In genomic region chr17:35077786-35078233, GRCm38 (mm10) we compare ENCODE assay signal across 8 mouse cellular contexts. TPM values are rescaled to one million over a fixed set of nuclear protein-coding genes. Genes with fewer than 3 reads are reported as not detected.
DNase-seq lines count a peak whose midpoint lies in the region; ATAC-seq and TF ChIP-seq lines count a peak whose summit lies in the region.

Gene Ly6g6d, minus strand, starts transcription at chr17:35078065.

- peaks cover 16% of the 10 kb centered on the region for H3K27me3 ChIP-seq in embryonic facial prominence, embryonic 13.5 days
- H3K27me3 ChIP-seq in hindbrain, embryonic 11.5 days (ENCODE audit: control insufficient read depth, insufficient read depth, low read length), result no peaks in the 10 kb centered on the region
- H3K27me3 ChIP-seq in limb, embryonic 14.5 days (ENCODE audit: control insufficient read depth, insufficient read depth, low read length), result no peaks in the 10 kb centered on the region
- no peaks in the 10 kb centered on the region for H3K27me3 ChIP-seq in midbrain, embryonic 13.5 days

- H3K4me3 ChIP-seq in layer of hippocampus, adult 2 months, result peak within 1 kb of the TSS; percentile 43
- H3K4me3 ChIP-seq in embryonic facial prominence, embryonic 13.5 days, result peak within 1 kb of the TSS; percentile 20; the same call in 1 of the 2 replicates
- no peak within 1 kb of the TSS; the same call in 1 of the 2 replicates for H3K4me3 ChIP-seq in hindbrain, embryonic 11.5 days (ENCODE audit: low read depth, low read length)
- H3K4me3 ChIP-seq in limb, embryonic 14.5 days (replicated peaks; ENCODE audit: low read length), result no peak within 1 kb of the TSS
- peak within 1 kb of the TSS; percentile 21 for H3K4me3 ChIP-seq in midbrain, embryonic 13.5 days (replicated peaks)

- ATAC-seq in embryonic facial prominence, embryonic 13.5 days (ENCODE audit: insufficient number of reproducible peaks, insufficient read depth, low FRiP score, low TSS enrichment, low read depth), result no peak
- peak; percentile 33; the same call in 1 of the 2 replicates for ATAC-seq in hindbrain, embryonic 11.5 days (ENCODE audit: low FRiP score)
- no peak for ATAC-seq in limb, embryonic 14.5 days (ENCODE audit: low FRiP score, low read depth)
- ATAC-seq in midbrain, embryonic 13.5 days, result peak; percentile 48; the same call in 1 of the 2 replicates
- no peak for ATAC-seq in CD4-positive, CD25-positive, alpha-beta regulatory T cell, adult 4 months

- H3K36me3 ChIP-seq in embryonic facial prominence, embryonic 13.5 days, result no peaks in the 10 kb centered on the region
- H3K36me3 ChIP-seq in hindbrain, embryonic 11.5 days (ENCODE audit: control insufficient read depth, insufficient read depth, low read length), result no peaks in the 10 kb centered on the region
- no peaks in the 10 kb centered on the region for H3K36me3 ChIP-seq in limb, embryonic 14.5 days (ENCODE audit: control insufficient read depth, insufficient read depth, low read length)
- no peaks in the 10 kb centered on the region for H3K36me3 ChIP-seq in midbrain, embryonic 13.5 days

- H3K27ac ChIP-seq in layer of hippocampus, adult 2 months, result peak within 1 kb of the TSS; percentile 43; the same call in 1 of the 2 replicates
- H3K27ac ChIP-seq in embryonic facial prominence, embryonic 13.5 days, result peak within 1 kb of the TSS; percentile 55; the same call in 1 of the 2 replicates
- no peak within 1 kb of the TSS for H3K27ac ChIP-seq in hindbrain, embryonic 11.5 days (ENCODE audit: low read depth, low read length)
- H3K27ac ChIP-seq in limb, embryonic 14.5 days (replicated peaks; ENCODE audit: low read depth, low read length), result no peak within 1 kb of the TSS
- no peak within 1 kb of the TSS for H3K27ac ChIP-seq in midbrain, embryonic 13.5 days

- no peak for TF ChIP-seq POLR2A in limb, embryonic 14.5 days (IDR thresholded peaks at IDR 0.05; ENCODE audit: borderline replicate concordance, extremely low read depth, insufficient read depth, insufficient read length)

- WGBS in embryonic facial prominence, embryonic 13.5 days, result 10% methylated on average over 14 of the region's 14 CpGs
- WGBS in hindbrain, embryonic 11.5 days, result 9% methylated on average over 14 of the region's 14 CpGs
- 12% methylated on average over 14 of the region's 14 CpGs for WGBS in limb, embryonic 14.5 days
- WGBS in midbrain, embryonic 13.5 days, result 11% methylated on average over 13 of the region's 14 CpGs

- H3K4me2 ChIP-seq in embryonic facial prominence, embryonic 13.5 days, result peak within 1 kb of the TSS; percentile 45
- H3K4me2 ChIP-seq in hindbrain, embryonic 11.5 days (replicated peaks; ENCODE audit: low read depth, low read length), result peak within 1 kb of the TSS; percentile 26
- no peak within 1 kb of the TSS for H3K4me2 ChIP-seq in limb, embryonic 14.5 days (replicated peaks; ENCODE audit: low read depth, low read length, severe bottlenecking)
- H3K4me2 ChIP-seq in midbrain, embryonic 13.5 days (replicated peaks), result peak within 1 kb of the TSS; percentile 46

- TF ChIP-seq CTCF in layer of hippocampus, adult 2 months (conservative IDR thresholded peaks at IDR 0.05), result peak; percentile 66

- H3K9me3 ChIP-seq in embryonic facial prominence, embryonic 13.5 days, result no peaks in the 10 kb centered on the region
- H3K9me3 ChIP-seq in hindbrain, embryonic 11.5 days (ENCODE audit: control insufficient read depth, low read length), result no peaks in the 10 kb centered on the region
- H3K9me3 ChIP-seq in limb, embryonic 14.5 days (ENCODE audit: control insufficient read depth, low read length), result no peaks in the 10 kb centered on the region
- H3K9me3 ChIP-seq in midbrain, embryonic 13.5 days, result no peaks in the 10 kb centered on the region

- DNase-seq in layer of hippocampus, adult 2 months (ENCODE audit: low spot score in 2 of 2), result no peak
- no peak for DNase-seq in layer of hippocampus, postnatal 36 days
- DNase-seq in hindbrain, embryonic 11.5 days (ENCODE audit: low spot score), result peak; percentile 53
- DNase-seq in limb, embryonic 14.5 days (ENCODE audit: low spot score), result no peak
- DNase-seq in layer of hippocampus, postnatal 14 days (ENCODE audit: low spot score in 2 of 2), result no peak

- H3K4me1 ChIP-seq in embryonic facial prominence, embryonic 13.5 days, result peaks cover 32% of the 10 kb centered on the region
- H3K4me1 ChIP-seq in hindbrain, embryonic 11.5 days (replicated peaks; ENCODE audit: control insufficient read depth, insufficient read depth, low read length), result 0 out of 2 replicates have a peak, but pooled peaks cover 7% of the 10 kb centered on the region
- peaks cover 8% of the 10 kb centered on the region; the same call in 1 of the 2 replicates for H3K4me1 ChIP-seq in limb, embryonic 14.5 days (ENCODE audit: control insufficient read depth, insufficient read depth, low read length)
- peaks cover 20% of the 10 kb centered on the region for H3K4me1 ChIP-seq in midbrain, embryonic 13.5 days (replicated peaks)

- no peak within 1 kb of the TSS; the same call in 1 of the 2 replicates for H3K9ac ChIP-seq in embryonic facial prominence, embryonic 13.5 days
- H3K9ac ChIP-seq in hindbrain, embryonic 11.5 days (ENCODE audit: low read depth, low read length), result peak within 1 kb of the TSS; percentile 25
- 0 out of 2 replicates have a peak within 1 kb of the TSS, but pooled peaks have one; percentile 18 for H3K9ac ChIP-seq in limb, embryonic 14.5 days (ENCODE audit: low read depth, low read length, severe bottlenecking)
- H3K9ac ChIP-seq in midbrain, embryonic 13.5 days (replicated peaks), result peak within 1 kb of the TSS; percentile 37; the same call in 1 of the 2 replicates

RNA-seq across cellular contexts. Expression of gene Ly6g6d, which starts in this region (rescaled TPM):
- 1 to 10 TPM; 1.1 TPM for total RNA-seq in layer of hippocampus, adult 2 months (2021)
- total RNA-seq in layer of hippocampus, postnatal 36 days (2021), result 1 to 10 TPM in 1 of 2 experiments, under 1 TPM in 1; 0.99 to 2.1 TPM
- polyA plus RNA-seq in embryonic facial prominence, embryonic 13.5 days (2015; fragmentation: Nextera tagmentation; extraction: Ambion mirVana), result 0.77 and 1.3 TPM in 2 replicates
- 1.0 and 2.7 TPM in 2 replicates for polyA plus RNA-seq in hindbrain, embryonic 11.5 days (2014; fragmentation: Nextera tagmentation; extraction: Ambion mirVana)
- 1.3 and 2.3 TPM in 2 replicates for polyA plus RNA-seq in limb, embryonic 14.5 days (2012; rRNA removed)
- 2.0 TPM in 1 of 2 replicates, not detected in the other for polyA plus RNA-seq in limb, embryonic 14.5 days (2014; fragmentation: Nextera tagmentation; extraction: Ambion mirVana)
- 1.0 and 1.9 TPM in 2 replicates for polyA plus RNA-seq in midbrain, embryonic 13.5 days (2015; fragmentation: Nextera tagmentation; extraction: Ambion mirVana)
- not detected for polyA plus RNA-seq in CD4-positive, CD25-positive, alpha-beta regulatory T cell, adult 4 months (2017; shearing (Covaris generic))
- 1 to 10 TPM; 1.2 to 2.6 TPM for total RNA-seq in layer of hippocampus, postnatal 14 days (2021)

Comparison
In these comparisons a context has a peak if more than half of its experiments do, and no peak if none do; other contexts are left out.
1. H3K27ac ChIP-seq: peak in layer of hippocampus, adult 2 months (single experiment) and embryonic facial prominence, embryonic 13.5 days (single experiment); none in hindbrain, embryonic 11.5 days (single experiment), limb, embryonic 14.5 days (single experiment) and midbrain, embryonic 13.5 days (single experiment).
2. H3K4me3 ChIP-seq: peak in layer of hippocampus, adult 2 months (single experiment), embryonic facial prominence, embryonic 13.5 days (single experiment) and midbrain, embryonic 13.5 days (single experiment); none in hindbrain, embryonic 11.5 days (single experiment) and limb, embryonic 14.5 days (single experiment).
3. ATAC-seq: peak in hindbrain, embryonic 11.5 days (single experiment) and midbrain, embryonic 13.5 days (single experiment); none in embryonic facial prominence, embryonic 13.5 days (single experiment), limb, embryonic 14.5 days (single experiment) and CD4-positive, CD25-positive, alpha-beta regulatory T cell, adult 4 months (single experiment).